Mouse (Mus musculus): ENCODE results near the gene Gm20532. TPM values are rescaled to one million over a fixed set of nuclear protein-coding genes. Genes with fewer than 3 reads are reported as not detected.

The Gm20532 gene
- polyA plus RNA-seq, 1 experiment from 2014 or later, result not detected

MicroRNAs encoded within 50 kb of the gene (microRNA counts, 519-probe panel; counts per million panel counts)
- microRNA mmu-miR-126-3p, result 4,554 counts per million, percentile 88 among the panel's probes with 10 or more counts
- 3,554 counts per million, percentile 65 among the panel's probes with 10 or more counts for microRNA mmu-miR-126-5p

Small RNA genes lying within 50 kb of the gene (microRNA-seq; reads per million reads assigned to microRNA genes)
- not detected for gene Mir126a
- gene Mir126b, result not detected

Other genes starting within 250 kb of the Gm20532 start
- 28.8 and 29.0 TPM in 2 replicates for gene Dnlz, start 234.5 kb upstream of the Gm20532 start, polyA plus RNA-seq (2015; fragmentation: Nextera tagmentation; extraction: Ambion mirVana)
- 0.67 and 1.5 TPM in 2 replicates for gene Card9, start 225.7 kb upstream of the Gm20532 start, polyA plus RNA-seq (2015; fragmentation: Nextera tagmentation; extraction: Ambion mirVana)
- gene Snapc4, start 206.0 kb upstream of the Gm20532 start, polyA plus RNA-seq (2015; fragmentation: Nextera tagmentation; extraction: Ambion mirVana), result 29.3 and 36.1 TPM in 2 replicates
- 141 and 146 TPM in 2 replicates for gene Entr1, start 197.3 kb upstream of the Gm20532 start, polyA plus RNA-seq (2015; fragmentation: Nextera tagmentation; extraction: Ambion mirVana)
- gene Pmpca, start 197.3 kb upstream of the Gm20532 start, polyA plus RNA-seq (2015; fragmentation: Nextera tagmentation; extraction: Ambion mirVana), result 97.3 and 101 TPM in 2 replicates
- 25.7 and 26.7 TPM in 2 replicates for gene Inpp5e, start 177.4 kb upstream of the Gm20532 start, polyA plus RNA-seq (2015; fragmentation: Nextera tagmentation; extraction: Ambion mirVana)
- 24.9 and 28.1 TPM in 2 replicates for gene Sec16a, start 141.4 kb upstream of the Gm20532 start, polyA plus RNA-seq (2015; fragmentation: Nextera tagmentation; extraction: Ambion mirVana)
- 13.7 and 15.5 TPM in 2 replicates for gene Notch1, start 70.0 kb upstream of the Gm20532 start, polyA plus RNA-seq (2015; fragmentation: Nextera tagmentation; extraction: Ambion mirVana)
- gene Egfl7, start 6.6 kb upstream of the Gm20532 start, polyA plus RNA-seq (2015; fragmentation: Nextera tagmentation; extraction: Ambion mirVana), result 103 and 105 TPM in 2 replicates
- 23.1 and 24.6 TPM in 2 replicates for gene Agpat2, start 17.8 kb downstream of the Gm20532 start, polyA plus RNA-seq (2015; fragmentation: Nextera tagmentation; extraction: Ambion mirVana)
- 61.0 and 61.5 TPM in 2 replicates for gene Fam69b, start 41.8 kb downstream of the Gm20532 start, polyA plus RNA-seq (2015; fragmentation: Nextera tagmentation; extraction: Ambion mirVana)
- gene Lcn4, start 84.6 kb downstream of the Gm20532 start, polyA plus RNA-seq (2015; fragmentation: Nextera tagmentation; extraction: Ambion mirVana), result not detected in 2 replicates